Mouse (Mus musculus): ENCODE results near the gene Cdc7.
"Not testable (repeated sequence)": the region's sequence is repeated elsewhere in the genome, so short reads cannot be mapped to it uniquely, and the experiment has no call there.

The Cdc7 gene

GRCm38 (mm10) chr5:106963584-106964512, at the start of gene Cdc7:
Gene Cdc7, plus strand, starts transcription at chr5:106964322.
- DNase-seq, result peak; percentile 94

GRCm38 (mm10) chr5:106919315-106919714, 44.8 kb upstream of the Cdc7 start:
- DNase-seq, result no peak

- peak; percentile 74 for DNase-seq
Observed at GRCm38 (mm10) chr5:106925488-106926368, 38.4 kb upstream of the Cdc7 start, which contains the start of gene Hfm1. Gene Hfm1, minus strand, starts transcription at chr5:106926321.

GRCm38 (mm10) chr5:106926369-106926686, 37.8 kb upstream of the Cdc7 start:
- no peak for DNase-seq

GRCm38 (mm10) chr5:106927996-106928395, 36.1 kb upstream of the Cdc7 start:
- no peak for DNase-seq

GRCm38 (mm10) chr5:106946342-106946741, 17.8 kb upstream of the Cdc7 start:
- DNase-seq, result no peak

- no peak for DNase-seq
Observed at GRCm38 (mm10) chr5:106948683-106949082, 15.4 kb upstream of the Cdc7 start.

- no peak for DNase-seq
Observed at GRCm38 (mm10) chr5:106956467-106956866, 7.7 kb upstream of the Cdc7 start.

GRCm38 (mm10) chr5:106959031-106959430, 5.1 kb upstream of the Cdc7 start:
- no peak for DNase-seq

- DNase-seq, result no peak
Observed at GRCm38 (mm10) chr5:106960451-106960850, 3.7 kb upstream of the Cdc7 start.

- no peak for DNase-seq
Observed at GRCm38 (mm10) chr5:106964513-106965014, 442 bp downstream of the Cdc7 start.

- DNase-seq, result no peak
Observed at GRCm38 (mm10) chr5:106966443-106966842, 2.3 kb downstream of the Cdc7 start.

GRCm38 (mm10) chr5:106967578-106967977, 3.5 kb downstream of the Cdc7 start:
- no peak for DNase-seq

- DNase-seq, result no peak
Observed at GRCm38 (mm10) chr5:106973883-106974282, 9.8 kb downstream of the Cdc7 start.

GRCm38 (mm10) chr5:106979156-106979555, 15.0 kb downstream of the Cdc7 start:
- no peak for DNase-seq

GRCm38 (mm10) chr5:106982298-106982952, 18.3 kb downstream of the Cdc7 start:
- DNase-seq, result no peak

GRCm38 (mm10) chr5:106984934-106985333, 20.8 kb downstream of the Cdc7 start:
- DNase-seq, result not testable (repeated sequence)

GRCm38 (mm10) chr5:106985594-106985993, 21.5 kb downstream of the Cdc7 start:
- no peak for DNase-seq

- no peak for DNase-seq
Observed at GRCm38 (mm10) chr5:106989181-106989580, 25.1 kb downstream of the Cdc7 start.

GRCm38 (mm10) chr5:106989786-106990185, 25.7 kb downstream of the Cdc7 start:
- no peak for DNase-seq

GRCm38 (mm10) chr5:106990639-106991299, 26.6 kb downstream of the Cdc7 start:
- peak; percentile 26 for DNase-seq

GRCm38 (mm10) chr5:106991300-106991929, 27.3 kb downstream of the Cdc7 start:
- no peak for DNase-seq
